Mouse (Mus musculus) MEL (cell line): ENCODE measurements around the gene Tsga13. TPM values are rescaled to one million over a fixed set of nuclear protein-coding genes. Genes with fewer than 3 reads are reported as not detected.

Experiments used
- DNase-seq: peaks from one replicate; pipeline ENCODE4 v3.0.0; 2011; ENCODE audit warnings: low read depth, low spot score
- H3K27ac ChIP-seq: 2 replicates; pipeline ENCODE4 v1.5.1; 2012; ENCODE audit warnings: low read depth, mild to moderate bottlenecking, control low read depth, low read length, moderate library complexity; ENCODE audit not compliant: control insufficient read depth
- H3K27me3 ChIP-seq, 2 experiments: fragments of 150-350 bp in 1 of 2; sonication (generic) in 1 of 2; 2 replicates each; pipeline ENCODE4 v1.6.1; 2012; ENCODE audit warnings: low read length in 2 of 2, mild to moderate bottlenecking in 2 of 2, improper control_type of control experiment in 1 of 2, moderate library complexity in 1 of 2; ENCODE audit not compliant: insufficient read depth in 2 of 2, control insufficient read depth in 1 of 2
- H3K36me3 ChIP-seq, 2 experiments: 2 replicates each; pipeline ENCODE4 v1.6.1; 2012 to 2014; ENCODE audit warnings: low read length in 2 of 2, improper control_type of control experiment in 1 of 2, inconsistent platforms in 1 of 2, mild to moderate bottlenecking in 1 of 2; ENCODE audit not compliant: insufficient read depth in 2 of 2, control insufficient read depth in 1 of 2
- H3K4me1 ChIP-seq, 2 experiments: fragments of 150-350 bp in 1 of 2; sonication (generic) in 1 of 2; 2 replicates each; pipeline ENCODE4 v1.6.1; 2012; ENCODE audit warnings: low read length in 2 of 2, improper control_type of control experiment in 1 of 2, mild to moderate bottlenecking in 1 of 2; ENCODE audit not compliant: insufficient read depth in 2 of 2, control insufficient read depth in 1 of 2
- H3K4me3 ChIP-seq, 2 experiments: fragments of 150-350 bp in 1 of 2; sonication (generic) in 1 of 2; 2 replicates each; pipeline ENCODE4 v1.5.1; 2012; ENCODE audit warnings: low read depth in 2 of 2, low read length in 2 of 2, mild to moderate bottlenecking in 2 of 2, moderate library complexity in 2 of 2, control low read depth in 1 of 2, improper control_type of control experiment in 1 of 2; ENCODE audit not compliant: control insufficient read depth in 1 of 2, insufficient read depth in 1 of 2
- H3K79me2 ChIP-seq: 2 replicates; pipeline ENCODE4 v1.6.1; 2012; ENCODE audit warnings: mild to moderate bottlenecking, low read length, moderate library complexity; ENCODE audit not compliant: control insufficient read depth, poor library complexity, insufficient read depth
- H3K9ac ChIP-seq: 2 replicates; pipeline ENCODE4 v1.6.1; 2012; ENCODE audit warnings: low read depth, mild to moderate bottlenecking, control low read depth, low read length, moderate library complexity; ENCODE audit not compliant: control insufficient read depth, poor library complexity, severe bottlenecking
- H3K9me3 ChIP-seq: fragments of 150-350 bp; sonication (generic); replicated peaks from 2 replicates; pipeline ENCODE4 v1.6.1; 2012; ENCODE audit warnings: mild to moderate bottlenecking, low read length, improper control_type of control experiment, moderate library complexity; ENCODE audit not compliant: insufficient read depth
- BHLHE40 ChIP-seq: IDR thresholded peaks from 2 replicates; pipeline ENCODE4 v1.6.1; 2012; ENCODE audit warnings: low read depth, mild to moderate bottlenecking, inconsistent platforms, low read length, improper control_type of control experiment, borderline replicate concordance
- CHD1 ChIP-seq: IDR thresholded peaks from 2 replicates; pipeline ENCODE4 v1.6.1; 2012; ENCODE audit warnings: low read depth, mild to moderate bottlenecking, inconsistent platforms, low read length, improper control_type of control experiment
- CHD2 ChIP-seq: IDR thresholded peaks from 2 replicates; pipeline ENCODE4 v1.6.1; 2011; ENCODE audit warnings: low read length, improper control_type of control experiment
- E2F4 ChIP-seq: IDR thresholded peaks from 2 replicates; pipeline ENCODE4 v1.6.1; 2011; ENCODE audit warnings: low read depth, low read length, improper control_type of control experiment, borderline replicate concordance
- GABPA ChIP-seq: IDR thresholded peaks from 2 replicates; pipeline ENCODE4 v1.6.1; 2012; ENCODE audit warnings: low read depth, mild to moderate bottlenecking, inconsistent platforms, low read length, improper control_type of control experiment, moderate library complexity
- GATA1 ChIP-seq: IDR thresholded peaks from 2 replicates; pipeline ENCODE4 v1.6.1; 2011; ENCODE audit warnings: low read depth, low read length, improper control_type of control experiment
- MEF2A ChIP-seq: IDR thresholded peaks from 2 replicates; pipeline ENCODE4 v1.6.1; 2014; ENCODE audit warnings: low read depth, mild to moderate bottlenecking, inconsistent platforms, low read length, improper control_type of control experiment; ENCODE audit not compliant: poor library complexity, insufficient replicate concordance, severe bottlenecking; ENCODE audit errors: extremely low read depth
- MXI1 ChIP-seq: IDR thresholded peaks from 2 replicates; pipeline ENCODE4 v1.6.1; 2011; ENCODE audit warnings: mild to moderate bottlenecking, low read depth, low read length, improper control_type of control experiment
- NRF1 ChIP-seq: IDR thresholded peaks from 2 replicates; pipeline ENCODE4 v1.6.1; 2014; ENCODE audit warnings: low read depth, mild to moderate bottlenecking, inconsistent platforms, low read length, improper control_type of control experiment, moderate library complexity; ENCODE audit not compliant: poor library complexity, insufficient read depth, severe bottlenecking
- POLR2A ChIP-seq, 2 experiments: IDR thresholded peaks; 2 replicates each; pipeline ENCODE4 v1.6.1; 2011 to 2012; ENCODE audit warnings: low read length in 2 of 2, mild to moderate bottlenecking in 2 of 2, control low read depth in 1 of 2, improper control_type of control experiment in 1 of 2, low read depth in 1 of 2, moderate library complexity in 1 of 2; ENCODE audit not compliant: control insufficient read depth in 1 of 2, insufficient read depth in 1 of 2, poor library complexity in 1 of 2
- POLR2AphosphoS2 ChIP-seq: IDR thresholded peaks from 2 replicates; pipeline ENCODE4 v1.6.1; 2011; ENCODE audit warnings: low read length, improper control_type of control experiment
- RAD21 ChIP-seq: IDR thresholded peaks from 2 replicates; pipeline ENCODE4 v1.6.1; 2011; ENCODE audit warnings: mild to moderate bottlenecking, low read depth, low read length, improper control_type of control experiment
- TAL1 ChIP-seq: IDR thresholded peaks from 2 replicates; pipeline ENCODE4 v1.6.1; 2012; ENCODE audit warnings: mild to moderate bottlenecking, inconsistent platforms, low read length, moderate library complexity, mixed read lengths
- TBP ChIP-seq: IDR thresholded peaks from 2 replicates; pipeline ENCODE4 v1.8.0; 2011; ENCODE audit warnings: low read depth, low read length, improper control_type of control experiment
- TCF12 ChIP-seq: IDR thresholded peaks from 2 replicates; pipeline ENCODE4 v1.6.1; 2014; ENCODE audit warnings: low read depth, mild to moderate bottlenecking, inconsistent platforms, low read length, improper control_type of control experiment, moderate library complexity
- UBTF ChIP-seq: IDR thresholded peaks from 2 replicates; pipeline ENCODE4 v1.6.1; 2012; ENCODE audit warnings: low read depth, mild to moderate bottlenecking, inconsistent platforms, low read length, improper control_type of control experiment, moderate library complexity, borderline replicate concordance; ENCODE audit not compliant: insufficient read depth
- USF1 ChIP-seq: IDR thresholded peaks from 2 replicates; pipeline ENCODE4 v1.6.1; 2014; ENCODE audit warnings: low read depth, mild to moderate bottlenecking, inconsistent platforms, low read length, improper control_type of control experiment, moderate library complexity
- ZMIZ1 ChIP-seq: IDR thresholded peaks from 2 replicates; pipeline ENCODE4 v1.6.1; 2012; ENCODE audit warnings: low read depth, mild to moderate bottlenecking, inconsistent platforms, low read length, improper control_type of control experiment, moderate library complexity
- polyA plus RNA-seq, 2 experiments: library from polyadenylated mRNA; stranded (reverse) in 1 of 2; unstranded in 1 of 2; fragments of >175 nt in 1 of 2; fragments of >200 nt in 1 of 2; gene quantifications; 2 replicates each; pipeline versions ENCODE4 v1.2.1 to v1.2.4; 2012; ENCODE audit warnings: low replicate concordance in 2 of 2, low read depth in 1 of 2; ENCODE audit not compliant: insufficient read length in 2 of 2, insufficient read depth in 1 of 2, missing spikeins in 1 of 2
- total RNA-seq: library from RNA; depleted of rRNA; stranded (reverse); fragments of 300-350 nt; gene quantifications from 2 replicates; pipeline ENCODE4 v1.2.3, GENCODE M21; 2012; rRNA removed

Tsga13 gene
- total RNA-seq (not detected in 2 replicates), polyA plus RNA-seq (not detected)

- H3K9me3 ChIP-seq, result no peaks in the 10 kb centered on the region
- TF ChIP-seq RAD21, result no peak
- TF ChIP-seq USF1, result no peak
- no peak for TF ChIP-seq CHD2
- TF ChIP-seq MXI1, result no peak
- H3K27me3 ChIP-seq, result peaks cover 3 to 6% of the 10 kb centered on the region in 2 experiments; a peak in 2 of 4 replicates
- no peak within 1 kb of the TSS for H3K4me3 ChIP-seq
- no peaks in the 10 kb centered on the region for H3K36me3 ChIP-seq
- no peaks in the 10 kb centered on the region for H3K4me1 ChIP-seq
- no peaks in the 10 kb centered on the region for H3K79me2 ChIP-seq
- DNase-seq, result no peak
- H3K27ac ChIP-seq, result no peak within 1 kb of the TSS
- no peak within 1 kb of the TSS for H3K9ac ChIP-seq
Measured at GRCm38 (mm10) chr6:30915473-30915872, at the start of gene Tsga13. Gene Tsga13, minus strand, starts transcription at chr6:30915573.

DNA sequence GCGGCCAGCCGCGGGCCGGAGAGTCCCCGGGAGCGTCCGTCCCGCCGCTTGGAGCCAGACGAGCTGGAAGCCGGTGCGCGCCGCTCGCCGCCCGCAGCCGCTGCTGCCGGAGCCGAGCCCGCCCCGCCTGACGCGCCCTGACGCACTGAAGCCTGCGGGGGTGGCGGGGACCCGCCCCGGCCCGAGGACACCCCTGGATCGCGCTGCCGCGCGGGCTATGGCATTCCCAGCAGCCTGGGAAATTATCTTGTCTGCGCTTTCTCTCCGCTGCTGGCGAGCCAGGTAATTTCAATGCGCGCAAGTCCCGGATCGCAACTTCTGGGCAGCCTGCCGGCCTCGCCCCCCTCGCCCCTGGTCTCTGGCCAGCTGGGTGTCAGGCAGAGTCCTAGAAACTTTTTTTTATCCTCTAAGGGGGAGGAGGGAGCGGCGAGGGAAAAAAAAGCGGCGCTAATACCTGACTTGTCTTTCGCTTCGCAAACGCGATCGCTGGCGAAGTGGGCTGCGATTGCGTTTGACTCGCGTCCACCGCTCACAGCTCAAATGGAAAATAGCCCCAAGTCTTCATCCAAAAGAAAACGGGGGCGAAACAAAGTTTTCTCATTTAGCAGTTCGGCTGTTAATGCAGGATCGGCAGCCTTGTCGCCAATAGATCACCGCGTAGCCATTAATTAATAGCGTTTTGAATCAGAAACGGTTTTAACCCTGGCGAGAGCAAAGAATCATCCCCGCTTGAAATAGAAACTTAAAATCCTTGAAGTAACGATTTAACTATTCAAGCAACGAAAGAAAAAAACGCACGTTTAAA, 43.6 kb upstream of the Tsga13 start, which contains the start of gene Klf14:
Gene Klf14, minus strand, starts transcription at position 343 of the 805 bp plus-strand sequence.
- no peaks in the 10 kb centered on the region for H3K36me3 ChIP-seq
- no peaks in the 10 kb centered on the region for H3K4me1 ChIP-seq
- no peak for TF ChIP-seq E2F4
- TF ChIP-seq GABPA, result no peak
- TF ChIP-seq TAL1, result no peak
- TF ChIP-seq NRF1, result no peak
- no peak for TF ChIP-seq POLR2AphosphoS2
- no peak for TF ChIP-seq POLR2A (IDR thresholded peaks at IDR 0.05; ENCODE audit: control insufficient read depth in 1 of 2, insufficient read depth in 1 of 2, low read depth in 1 of 2, low read length in 2 of 2, poor library complexity in 1 of 2)
- TF ChIP-seq GATA1, result no peak
- no peak for TF ChIP-seq TBP
- TF ChIP-seq BHLHE40, result no peak
- no peak for TF ChIP-seq CHD2
- TF ChIP-seq TCF12, result no peak
- TF ChIP-seq UBTF, result no peak
- no peak for TF ChIP-seq CHD1
- no peak for TF ChIP-seq MEF2A
- no peak for TF ChIP-seq ZMIZ1
- peaks cover 7 to 22% of the 10 kb centered on the region in 2 experiments for H3K27me3 ChIP-seq
- H3K9me3 ChIP-seq, result no peaks in the 10 kb centered on the region
- DNase-seq, result no peak
- H3K9ac ChIP-seq, result no peak within 1 kb of the TSS
- H3K4me3 ChIP-seq, result no peak within 1 kb of the TSS
- no peaks in the 10 kb centered on the region for H3K79me2 ChIP-seq
- no peak within 1 kb of the TSS for H3K27ac ChIP-seq
